Mouse (Mus musculus): ENCODE measurements around the gene Scn8a. TPM values are rescaled to one million over a fixed set of nuclear protein-coding genes. Genes with fewer than 3 reads are reported as not detected.

Scn8a gene
- polyA plus RNA-seq, 1 experiment from 2014 or later = 20.5 TPM

GRCm38 (mm10) chr15:100922210-100922609, 52.6 kb downstream of the Scn8a start:
- H3K27me3 ChIP-seq = no peaks in the 10 kb centered on the region
- H3K4me3 ChIP-seq = no peak overlapping the region
- H3K4me1 ChIP-seq = peaks cover 29% of the 10 kb centered on the region
- no peaks in the 10 kb centered on the region for H3K9me3 ChIP-seq
- no peak overlapping the region for H3K27ac ChIP-seq (replicated peaks)
- no peak overlapping the region for H3K4me2 ChIP-seq (replicated peaks)
- WGBS = 89% methylated on average over 11 of the region's 11 CpGs
- no peak overlapping the region for H3K9ac ChIP-seq (replicated peaks)
- H3K36me3 ChIP-seq = no peaks in the 10 kb centered on the region
- no peak for ATAC-seq (ENCODE audit: low FRiP score, low read depth)

GRCm38 (mm10) chr15:100923476-100923875, 53.8 kb downstream of the Scn8a start:
- Histone ChIP-seq H3K9me3 (no peaks in the 10 kb centered on the region), H3K4me2 (replicated peaks) (no peak overlapping the region), H3K4me1 (peaks cover 24% of the 10 kb centered on the region), H3K36me3 (no peaks in the 10 kb centered on the region), H3K27ac (replicated peaks) (peak overlapping the region; percentile 46; the same call in 1 of the 2 replicates), H3K9ac (replicated peaks) (0 out of 2 replicates have a peak overlapping the region, but pooled peaks have one; percentile 15), H3K4me3 (no peak overlapping the region), H3K27me3 (no peaks in the 10 kb centered on the region)
- peak; percentile 65; the same call in 1 of the 2 replicates for ATAC-seq (ENCODE audit: low FRiP score, low read depth)
- 22% methylated on average over 19 of the region's 19 CpGs for WGBS

GRCm38 (mm10) chr15:100924941-100925340, 55.3 kb downstream of the Scn8a start:
- peaks cover 15% of the 10 kb centered on the region for H3K4me1 ChIP-seq
- H3K4me2 ChIP-seq (replicated peaks) = no peak overlapping the region
- no peak overlapping the region for H3K9ac ChIP-seq (replicated peaks)
- H3K9me3 ChIP-seq = no peaks in the 10 kb centered on the region
- H3K4me3 ChIP-seq = no peak overlapping the region
- H3K27me3 ChIP-seq = no peaks in the 10 kb centered on the region
- H3K27ac ChIP-seq (replicated peaks) = no peak overlapping the region
- ATAC-seq (ENCODE audit: low FRiP score, low read depth) = 0 out of 2 replicates have a peak, but pooled peaks have one; percentile 34
- 75% methylated on average over 10 of the region's 10 CpGs for WGBS
- H3K36me3 ChIP-seq = no peaks in the 10 kb centered on the region

DNA sequence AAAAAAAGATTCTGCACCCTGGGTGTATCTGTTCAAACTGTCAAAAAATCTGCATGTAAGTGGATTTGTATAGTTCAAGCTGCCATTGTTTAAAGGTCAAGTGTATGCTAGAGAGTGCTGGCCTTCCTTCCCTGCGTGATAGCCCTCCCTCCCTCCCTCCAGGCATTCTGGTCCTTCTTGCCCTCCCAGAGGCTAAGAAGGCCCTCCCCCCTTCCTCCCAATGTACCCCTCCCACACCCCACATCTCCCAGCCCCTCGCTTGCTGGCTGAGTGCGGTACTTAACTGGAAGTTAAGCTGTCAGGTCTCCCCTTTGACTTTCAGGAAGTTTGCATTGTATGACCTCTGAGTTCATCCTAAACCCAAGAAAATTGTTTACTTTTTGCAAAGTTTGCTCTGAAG, 60.8 kb downstream of the Scn8a start:
- Histone ChIP-seq H3K27me3 (no peaks in the 10 kb centered on the region), H3K9me3 (no peaks in the 10 kb centered on the region), H3K36me3 (no peaks in the 10 kb centered on the region), H3K4me2 (replicated peaks) (no peak overlapping the region), H3K4me3 (no peak overlapping the region), H3K9ac (replicated peaks) (no peak overlapping the region), H3K27ac (replicated peaks) (no peak overlapping the region), H3K4me1 (peaks cover 6% of the 10 kb centered on the region)
- ATAC-seq (ENCODE audit: low FRiP score, low read depth) = no peak
- WGBS = 20% methylated on average over 3 of the region's 3 CpGs

- WGBS = 76% methylated on average over 24 of the region's 24 CpGs
- no peaks in the 10 kb centered on the region for H3K9me3 ChIP-seq
- H3K27me3 ChIP-seq = no peaks in the 10 kb centered on the region
- H3K27ac ChIP-seq (replicated peaks) = 0 out of 2 replicates have a peak overlapping the region, but pooled peaks have one; percentile 20
- H3K36me3 ChIP-seq = peaks cover 14% of the 10 kb centered on the region
- H3K4me2 ChIP-seq (replicated peaks) = no peak overlapping the region
- H3K4me3 ChIP-seq = no peak overlapping the region
- no peak for ATAC-seq (ENCODE audit: low FRiP score, low read depth)
- H3K9ac ChIP-seq (replicated peaks) = no peak overlapping the region; the same call in 1 of the 2 replicates
- H3K4me1 ChIP-seq = peaks cover 19% of the 10 kb centered on the region
Measured at GRCm38 (mm10) chr15:100936176-100936575, 66.5 kb downstream of the Scn8a start.

DNA sequence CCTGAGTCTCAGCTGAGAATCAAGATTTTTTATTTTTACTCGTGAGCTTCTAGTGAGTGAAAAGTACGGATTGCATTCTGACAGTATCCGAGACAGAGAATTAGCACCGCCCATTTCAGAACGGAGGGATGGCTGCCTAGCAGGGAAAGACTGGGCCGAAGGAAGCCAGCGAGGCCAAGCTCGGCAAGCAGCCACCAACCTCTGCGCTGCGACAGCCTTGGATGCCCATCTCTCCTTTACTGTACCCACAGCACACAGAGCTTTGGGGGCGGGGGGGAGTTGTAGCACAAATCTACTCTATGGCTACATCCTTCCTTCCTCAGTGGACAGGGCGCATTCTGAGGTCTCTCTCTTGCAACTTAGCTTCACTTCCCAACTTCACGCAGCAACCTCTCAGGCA, 78.7 kb downstream of the Scn8a start:
- no peaks in the 10 kb centered on the region for H3K9me3 ChIP-seq
- H3K27me3 ChIP-seq = no peaks in the 10 kb centered on the region
- WGBS = 92% methylated on average over 13 of the region's 13 CpGs
- H3K27ac ChIP-seq (replicated peaks) = no peak overlapping the region
- H3K4me2 ChIP-seq (replicated peaks) = no peak overlapping the region
- no peak overlapping the region for H3K4me3 ChIP-seq
- H3K4me1 ChIP-seq = peaks cover 8% of the 10 kb centered on the region
- H3K9ac ChIP-seq (replicated peaks) = no peak overlapping the region
- no peak for ATAC-seq (ENCODE audit: low FRiP score, low read depth)
- H3K36me3 ChIP-seq = 0 out of 2 replicates have a peak, but pooled peaks cover 7% of the 10 kb centered on the region

DNA sequence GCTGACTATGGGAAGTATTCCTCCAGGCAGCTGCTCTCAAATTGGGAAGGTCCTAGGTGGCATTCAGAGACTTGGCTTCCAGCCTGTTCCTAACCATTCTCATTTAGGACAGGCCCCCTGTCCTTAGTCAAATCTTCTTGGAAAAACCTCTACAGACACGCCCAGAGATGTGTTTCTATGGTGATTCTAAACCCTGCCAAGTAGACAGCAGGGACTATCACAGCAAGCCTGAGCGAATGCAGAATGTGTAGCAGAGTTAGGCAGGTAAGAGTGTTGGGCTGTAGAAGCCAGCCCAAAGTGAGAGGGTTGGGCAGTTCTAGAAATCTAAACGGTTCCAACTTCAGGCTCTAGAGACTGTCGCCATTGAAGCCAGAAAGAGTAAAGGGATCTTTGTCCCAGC, 79.5 kb downstream of the Scn8a start:
- Histone ChIP-seq H3K9me3 (no peaks in the 10 kb centered on the region), H3K4me1 (peaks cover 15% of the 10 kb centered on the region), H3K36me3 (0 out of 2 replicates have a peak, but pooled peaks cover 7% of the 10 kb centered on the region), H3K4me2 (replicated peaks) (no peak overlapping the region), H3K27me3 (no peaks in the 10 kb centered on the region), H3K27ac (replicated peaks) (no peak overlapping the region), H3K4me3 (no peak overlapping the region), H3K9ac (replicated peaks) (no peak overlapping the region)
- ATAC-seq (ENCODE audit: low FRiP score, low read depth) = no peak
- 83% methylated on average over 4 of the region's 4 CpGs for WGBS

DNA sequence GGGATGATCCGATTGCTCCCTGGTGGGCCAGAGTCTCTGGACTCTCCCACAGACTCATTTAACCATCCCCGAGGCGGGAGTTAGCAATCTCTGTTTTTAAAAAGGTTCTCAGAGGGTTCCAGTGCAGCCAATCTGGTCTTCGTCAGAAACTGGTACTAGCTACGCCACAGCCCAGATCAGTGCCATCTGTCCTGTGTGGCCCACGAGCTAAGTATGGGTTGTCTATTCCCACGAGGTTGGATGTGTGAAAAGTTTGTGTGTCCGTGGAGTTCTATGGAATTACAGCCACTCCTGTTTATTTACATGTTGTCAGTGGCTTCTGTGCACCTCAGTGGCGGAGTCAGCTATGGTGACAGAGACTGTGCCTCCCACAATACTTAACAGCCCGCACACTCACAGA, 81.8 kb downstream of the Scn8a start:
- no peak for ATAC-seq (ENCODE audit: low FRiP score, low read depth)
- Histone ChIP-seq H3K4me1 (peaks cover 22% of the 10 kb centered on the region), H3K27ac (replicated peaks) (no peak overlapping the region), H3K4me2 (replicated peaks) (no peak overlapping the region), H3K36me3 (no peaks in the 10 kb centered on the region), H3K4me3 (no peak overlapping the region), H3K9me3 (no peaks in the 10 kb centered on the region), H3K9ac (replicated peaks) (no peak overlapping the region), H3K27me3 (no peaks in the 10 kb centered on the region)
- WGBS = 86% methylated on average over 10 of the region's 10 CpGs

DNA sequence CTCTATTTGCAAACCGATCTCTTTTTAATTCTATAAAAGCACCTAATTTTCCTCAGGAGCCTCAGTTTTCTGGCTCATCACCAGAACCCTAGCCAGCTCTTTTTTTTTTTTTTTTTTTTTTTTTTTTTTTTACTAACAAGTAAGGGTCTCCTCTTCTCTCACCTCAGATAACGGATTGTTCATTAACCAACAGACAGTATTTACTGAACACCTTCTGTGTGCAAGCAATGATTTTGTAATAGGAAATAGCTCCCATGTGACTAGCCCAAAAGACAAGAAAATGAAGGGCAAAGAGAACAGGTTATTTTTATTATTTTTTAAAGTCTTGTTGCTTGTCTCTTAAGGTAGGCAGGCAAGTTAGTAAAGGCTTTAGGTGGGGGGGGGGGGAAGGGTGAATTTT, 82.6 kb downstream of the Scn8a start:
- H3K4me2 ChIP-seq (replicated peaks) = no peak overlapping the region
- H3K27ac ChIP-seq (replicated peaks) = no peak overlapping the region
- H3K27me3 ChIP-seq = no peaks in the 10 kb centered on the region
- 80% methylated on average over 2 of the region's 2 CpGs for WGBS
- ATAC-seq (ENCODE audit: low FRiP score, low read depth) = no peak
- no peak overlapping the region for H3K4me3 ChIP-seq
- H3K36me3 ChIP-seq = no peaks in the 10 kb centered on the region
- peaks cover 22% of the 10 kb centered on the region for H3K4me1 ChIP-seq
- H3K9ac ChIP-seq (replicated peaks) = no peak overlapping the region
- H3K9me3 ChIP-seq = no peaks in the 10 kb centered on the region

DNA sequence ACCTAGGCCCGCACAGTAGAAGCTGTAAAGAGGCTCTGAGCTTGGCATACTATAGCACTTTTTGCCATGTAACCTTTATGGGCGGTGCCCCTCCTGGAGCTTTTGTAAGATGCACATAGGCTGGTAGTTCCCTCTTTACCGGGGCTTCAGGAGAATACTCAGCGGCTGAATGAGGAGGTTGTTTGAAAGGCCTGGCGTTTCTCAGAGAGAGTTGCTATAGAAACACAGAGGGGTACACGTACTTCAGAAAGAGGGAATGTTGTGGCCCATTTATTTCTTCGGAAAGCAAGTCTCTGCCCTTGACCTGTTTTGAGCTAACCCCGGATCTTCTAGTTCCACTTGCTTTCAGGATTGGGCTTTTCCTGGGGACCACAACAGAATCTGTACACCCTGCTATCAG, 83.2 kb downstream of the Scn8a start:
- peaks cover 22% of the 10 kb centered on the region for H3K4me1 ChIP-seq
- no peaks in the 10 kb centered on the region for H3K27me3 ChIP-seq
- H3K9ac ChIP-seq (replicated peaks) = no peak overlapping the region
- no peaks in the 10 kb centered on the region for H3K9me3 ChIP-seq
- no peak overlapping the region for H3K4me3 ChIP-seq
- no peak overlapping the region for H3K4me2 ChIP-seq (replicated peaks)
- 24% methylated on average over 8 of the region's 8 CpGs for WGBS
- ATAC-seq (ENCODE audit: low FRiP score, low read depth) = no peak
- no peaks in the 10 kb centered on the region for H3K36me3 ChIP-seq
- no peak overlapping the region for H3K27ac ChIP-seq (replicated peaks)

- Histone ChIP-seq H3K36me3 (no peaks in the 10 kb centered on the region), H3K9me3 (no peaks in the 10 kb centered on the region), H3K27ac (replicated peaks) (no peak overlapping the region), H3K9ac (replicated peaks) (no peak overlapping the region), H3K4me1 (peaks cover 22% of the 10 kb centered on the region), H3K4me3 (no peak overlapping the region), H3K27me3 (no peaks in the 10 kb centered on the region), H3K4me2 (replicated peaks) (no peak overlapping the region)
- 57% methylated on average over 7 of the region's 7 CpGs for WGBS
- no peak for ATAC-seq (ENCODE audit: low FRiP score, low read depth)
Measured at GRCm38 (mm10) chr15:100953955-100954354, 84.3 kb downstream of the Scn8a start.

DNA sequence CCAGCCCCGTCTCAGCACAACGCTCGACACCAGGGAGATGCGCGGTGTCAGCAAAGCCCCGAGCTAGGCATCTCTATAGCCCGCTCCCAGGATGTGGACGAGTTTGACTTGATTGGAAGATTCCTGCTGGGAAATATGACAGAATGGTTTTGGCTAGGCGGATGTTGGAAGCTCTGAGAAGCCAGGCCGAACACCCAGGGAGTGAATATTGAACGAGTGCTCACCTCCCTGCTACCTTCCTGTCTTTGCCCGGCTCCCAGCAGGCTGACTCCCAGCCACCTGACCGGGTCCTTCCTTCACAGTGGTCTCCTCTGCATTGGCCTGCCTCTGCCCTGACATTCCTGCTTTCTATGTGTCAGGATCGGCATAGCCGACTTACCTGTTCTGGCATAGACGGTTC, 85.1 kb downstream of the Scn8a start:
- H3K9ac ChIP-seq (replicated peaks) = no peak overlapping the region
- 73% methylated on average over 16 of the region's 16 CpGs for WGBS
- no peaks in the 10 kb centered on the region for H3K27me3 ChIP-seq
- H3K4me3 ChIP-seq = no peak overlapping the region
- no peak overlapping the region for H3K27ac ChIP-seq (replicated peaks)
- H3K36me3 ChIP-seq = no peaks in the 10 kb centered on the region
- no peak for ATAC-seq (ENCODE audit: low FRiP score, low read depth)
- H3K4me1 ChIP-seq = peaks cover 22% of the 10 kb centered on the region
- H3K4me2 ChIP-seq (replicated peaks) = no peak overlapping the region
- no peaks in the 10 kb centered on the region for H3K9me3 ChIP-seq

DNA sequence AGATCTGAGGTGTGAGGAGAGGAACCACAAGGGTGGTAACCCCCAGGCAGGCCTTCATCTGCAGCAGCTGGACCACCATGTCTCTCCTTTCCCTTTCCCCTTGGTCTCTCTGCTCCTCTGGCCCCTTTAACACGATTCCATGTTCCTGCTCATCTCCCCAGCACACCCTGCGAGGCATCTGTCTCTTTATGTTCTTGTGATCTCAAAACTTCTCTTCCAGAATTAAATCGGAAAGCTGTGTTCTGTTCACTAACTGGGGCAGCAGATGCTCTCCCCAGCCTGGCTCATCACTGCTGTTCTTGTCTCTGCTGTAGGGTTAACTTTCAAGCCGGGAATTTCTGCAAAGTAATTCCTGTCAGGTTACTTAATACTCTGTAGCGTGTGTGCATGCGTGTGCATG, 91.3 kb downstream of the Scn8a start:
- H3K9ac ChIP-seq (replicated peaks) = no peak overlapping the region
- H3K4me1 ChIP-seq = no peaks in the 10 kb centered on the region
- ATAC-seq (ENCODE audit: low FRiP score, low read depth) = no peak
- no peak overlapping the region for H3K27ac ChIP-seq (replicated peaks)
- H3K4me3 ChIP-seq = no peak overlapping the region
- WGBS = 85% methylated on average over 6 of the region's 6 CpGs
- no peak overlapping the region for H3K4me2 ChIP-seq (replicated peaks)
- H3K36me3 ChIP-seq = no peaks in the 10 kb centered on the region
- no peaks in the 10 kb centered on the region for H3K9me3 ChIP-seq
- H3K27me3 ChIP-seq = no peaks in the 10 kb centered on the region

All from midbrain, embryonic 12.5 days (tissue).